Comparison of ENCODE assay signal across 1 mouse cellular context in the genomic region with DNA sequence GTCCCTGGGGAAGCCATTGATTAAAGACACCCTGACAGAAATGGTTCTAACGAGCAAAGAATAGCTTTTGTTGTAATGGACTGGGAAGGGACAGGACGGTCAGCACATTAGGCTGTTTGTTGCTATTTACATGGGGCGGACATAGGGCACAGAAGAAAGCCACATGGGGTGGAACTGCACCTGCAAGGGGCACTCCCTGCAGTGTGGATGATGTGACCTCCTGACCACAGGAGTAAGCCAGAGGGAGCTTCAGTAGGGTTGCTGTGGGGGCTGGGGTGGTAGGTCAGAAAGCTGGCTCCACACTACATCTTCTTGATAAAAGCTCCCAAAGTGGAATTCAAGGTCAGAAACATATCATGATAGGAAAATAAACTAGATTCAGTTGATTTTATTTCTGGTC.
TF ChIP-seq lines count a peak whose summit lies in the region.

No protein-coding gene starts in this region.

TF ChIP-seq in CH12.LX, 34 proteins besides CTCF, POLR2A, EP300 and RAD21 (continued from another document):
- TF ChIP-seq NRF1 (IDR thresholded peaks at IDR 0.05; ENCODE audit: low read depth, low read length): no peak
- peak; percentile 18; the same call in 1 of the 2 replicates for TF ChIP-seq MEF2A (IDR thresholded peaks at IDR 0.05; ENCODE audit: borderline replicate concordance, low read depth, low read length)
- peak; percentile 53; the same call in 1 of the 2 replicates for TF ChIP-seq BHLHE40 (IDR thresholded peaks at IDR 0.05; ENCODE audit: low read depth, low read length)
